Mouse (Mus musculus): ENCODE results near the gene Arl8a.

Arl8a gene

DNA sequence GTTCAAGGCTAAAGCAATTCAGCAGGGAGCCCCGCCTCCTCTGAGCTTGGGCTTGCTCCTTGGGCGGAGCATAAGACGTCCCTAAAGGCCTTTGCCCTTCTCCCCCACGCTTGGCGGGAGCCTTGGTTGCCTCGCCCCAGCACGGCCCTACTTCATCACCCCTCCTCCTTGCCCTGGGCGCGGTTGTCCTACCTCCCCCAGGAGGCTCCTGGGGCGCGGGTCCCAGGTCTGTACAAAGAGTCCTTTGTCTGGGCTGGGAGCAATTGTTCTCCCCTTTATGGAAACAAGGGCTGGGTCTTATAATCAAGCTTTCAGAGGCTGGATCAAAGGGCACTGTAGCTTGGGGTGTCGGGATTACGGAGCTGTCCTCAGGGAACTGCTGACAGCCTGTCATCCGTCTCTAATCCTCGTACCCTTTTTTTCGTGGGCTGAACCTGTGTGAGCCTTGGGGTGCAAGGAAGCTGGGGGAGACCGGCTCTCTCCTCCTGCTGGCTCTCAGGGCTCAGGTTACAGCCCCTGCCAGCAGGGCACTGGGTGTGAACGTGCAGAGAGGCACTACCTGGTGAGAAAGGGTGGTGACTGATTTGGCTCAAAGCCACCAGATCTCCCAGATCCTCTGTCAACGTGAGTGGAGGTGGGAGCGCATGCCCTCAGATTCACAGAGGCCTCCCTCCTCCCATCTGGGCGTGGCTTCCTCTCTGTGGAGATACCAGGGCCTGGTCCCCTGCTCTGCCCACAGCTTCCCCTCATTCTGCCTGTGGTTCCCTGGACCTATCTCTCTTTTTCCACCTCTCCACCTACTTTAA, 52.6 kb downstream of the Arl8a start:
- DNase-seq (ENCODE audit: low read depth) = no peak

DNA sequence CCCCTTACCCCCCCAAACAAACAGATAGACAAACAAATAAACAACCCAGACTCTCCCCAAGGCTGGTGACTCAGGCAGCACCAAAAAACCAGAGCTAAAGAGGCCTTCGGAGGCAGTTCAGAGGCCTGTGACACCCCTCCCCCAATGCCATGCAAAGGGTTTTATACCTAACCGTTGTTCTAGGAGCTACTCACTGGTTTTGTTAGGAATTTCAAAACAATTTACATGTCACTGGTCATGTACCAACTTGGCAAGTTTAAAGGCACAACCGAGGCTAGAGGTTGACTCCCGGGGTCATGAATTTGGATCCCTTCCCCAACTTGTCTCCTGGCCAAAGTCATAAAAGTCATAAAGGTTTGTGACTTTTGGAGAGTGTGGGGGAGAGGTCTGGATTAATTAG, 53.8 kb downstream of the Arl8a start:
- no peak for DNase-seq (ENCODE audit: low read depth)

DNA sequence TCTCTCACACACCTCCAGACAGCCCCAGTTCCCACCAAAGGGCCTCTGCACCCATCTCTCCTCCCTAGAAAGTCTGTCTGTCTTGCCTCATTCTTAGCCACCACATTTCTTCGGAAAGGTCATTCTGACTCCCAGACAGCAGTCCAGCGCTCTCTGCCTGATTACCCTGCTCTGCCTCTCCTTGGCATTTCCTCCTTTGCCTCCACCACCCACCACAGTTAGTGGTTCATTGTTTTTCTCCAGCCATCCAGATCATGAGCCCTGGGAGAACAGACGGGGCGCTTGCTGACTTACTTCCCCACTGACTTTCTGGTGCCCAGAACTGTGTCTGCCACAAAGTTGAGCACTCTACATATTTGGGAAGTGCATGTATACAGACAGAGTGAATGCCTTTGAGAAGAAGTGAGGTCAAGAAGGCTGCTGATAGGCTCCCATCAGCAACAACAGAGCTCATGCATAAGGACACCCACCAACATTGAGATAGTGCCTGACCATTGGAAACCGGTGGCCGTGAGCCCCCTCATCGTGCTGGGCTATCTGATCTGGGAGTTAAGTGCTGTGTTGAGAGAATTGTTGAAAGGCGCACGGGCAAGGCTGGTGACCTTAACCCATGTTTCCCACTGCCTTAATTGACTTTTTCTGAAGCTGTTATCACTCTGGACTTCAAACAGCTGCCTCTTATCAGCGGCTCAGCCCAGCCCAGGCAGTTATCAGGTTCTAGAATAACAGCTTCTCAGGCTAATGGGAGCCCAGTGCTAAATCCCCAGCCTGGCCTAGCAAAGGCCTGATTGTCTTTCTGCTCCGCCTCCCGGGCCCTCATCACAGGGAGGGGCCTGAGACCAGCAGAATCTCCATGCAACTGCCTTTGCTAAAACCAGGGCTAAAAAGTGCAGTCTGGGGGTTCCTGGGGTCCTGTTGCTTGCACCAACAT, 57.8 kb downstream of the Arl8a start:
- no peak for DNase-seq (ENCODE audit: low read depth)

DNA sequence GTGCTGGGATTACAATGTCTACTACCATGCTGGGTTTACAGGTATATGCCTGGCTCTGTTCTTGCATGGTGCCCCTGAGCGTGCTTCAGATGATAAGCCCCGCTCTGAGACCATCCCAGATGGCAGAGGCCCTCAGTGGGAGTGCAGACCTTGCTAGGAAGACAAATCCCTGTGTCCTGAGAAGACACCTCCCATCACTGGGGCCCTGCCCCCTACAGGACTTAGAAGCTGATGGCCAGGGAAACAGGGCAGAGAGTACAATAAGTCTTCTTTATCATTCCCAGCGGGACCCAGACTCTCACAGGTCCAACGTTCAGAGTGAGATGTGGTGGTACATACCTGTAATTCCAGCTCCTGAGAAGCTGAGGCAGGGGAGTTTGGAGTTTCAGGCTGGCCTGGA, 58.6 kb downstream of the Arl8a start:
- DNase-seq (ENCODE audit: low read depth) = no peak
